Mouse (Mus musculus) CH12.LX (cell line): ENCODE results near the gene Lipc.
A peak's percentile ranks its signal among the peaks of the same experiment; 100 is the strongest.

ENCODE experiments used
- CHD1 ChIP-seq: IDR thresholded peaks from 2 replicates; pipeline ENCODE4 v1.6.1; 2012; ENCODE audit warnings: low read depth, low read length, improper control_type of control experiment, inconsistent platforms
- CTCF ChIP-seq, 2 experiments: IDR thresholded peaks in 1 of 2; conservative IDR thresholded peaks in 1 of 2; 2 replicates each; pipeline ENCODE4 v1.5.1; 2011 to 2012; ENCODE audit warnings: low read depth in 2 of 2, low read length in 2 of 2, improper control_type of control experiment in 1 of 2, inconsistent platforms in 1 of 2, mild to moderate bottlenecking in 1 of 2, moderate library complexity in 1 of 2
- MAFK ChIP-seq: IDR thresholded peaks from 2 replicates; pipeline ENCODE4 v1.6.1; 2011; ENCODE audit warnings: low read length, improper control_type of control experiment; ENCODE audit not compliant: insufficient replicate concordance
- MAX ChIP-seq: IDR thresholded peaks from 2 replicates; pipeline ENCODE4 v1.6.1; 2011; ENCODE audit warnings: low read length, improper control_type of control experiment
- POLR2A ChIP-seq: IDR thresholded peaks from 2 replicates; pipeline ENCODE4 v1.6.1; 2011; ENCODE audit warnings: low read depth, mild to moderate bottlenecking, improper control_type of control experiment, low read length
- RAD21 ChIP-seq: IDR thresholded peaks from 2 replicates; pipeline ENCODE4 v1.6.1; 2011; ENCODE audit warnings: low read depth, mild to moderate bottlenecking, low read length, improper control_type of control experiment, moderate library complexity
- TCF12 ChIP-seq: IDR thresholded peaks from 2 replicates; pipeline ENCODE4 v1.6.1; 2014; ENCODE audit warnings: low read depth, mild to moderate bottlenecking, inconsistent platforms, low read length, improper control_type of control experiment
- UBTF ChIP-seq: IDR thresholded peaks from 2 replicates; pipeline ENCODE4 v1.6.1; 2012; ENCODE audit warnings: low read depth, mild to moderate bottlenecking, inconsistent platforms, low read length, improper control_type of control experiment, moderate library complexity

GRCm38 (mm10) chr9:70830844-70831529, 121.0 kb downstream of the Lipc start:
- TF ChIP-seq CTCF (conservative IDR thresholded peaks at IDR 0.05 in 1 of 2, IDR thresholded peaks at IDR 0.05 in 1 of 2; ENCODE audit: low read depth in 2 of 2, low read length in 2 of 2) (no peak), POLR2A (no peak), UBTF (no peak), CHD1 (no peak), RAD21 (no peak), TCF12 (no peak), MAFK (0 out of 2 replicates have a peak, but pooled peaks have one; percentile 19), MAX (no peak)
